Mouse (Mus musculus) ovary, adult 2 months (tissue): ENCODE results near the gene Tnfrsf1b. TPM values are rescaled to one million over a fixed set of nuclear protein-coding genes. Genes with fewer than 3 reads are reported as not detected.

ENCODE experiments used
- polyA plus RNA-seq: library from polyadenylated mRNA; depleted of rRNA; stranded (reverse); fragments of >200 nt; gene quantifications from 2 replicates; pipeline ENCODE4 v1.2.3, GENCODE M21; 2012; rRNA removed

Tnfrsf1b gene
- polyA plus RNA-seq: 33.3 and 46.8 TPM in 2 replicates

DNA sequence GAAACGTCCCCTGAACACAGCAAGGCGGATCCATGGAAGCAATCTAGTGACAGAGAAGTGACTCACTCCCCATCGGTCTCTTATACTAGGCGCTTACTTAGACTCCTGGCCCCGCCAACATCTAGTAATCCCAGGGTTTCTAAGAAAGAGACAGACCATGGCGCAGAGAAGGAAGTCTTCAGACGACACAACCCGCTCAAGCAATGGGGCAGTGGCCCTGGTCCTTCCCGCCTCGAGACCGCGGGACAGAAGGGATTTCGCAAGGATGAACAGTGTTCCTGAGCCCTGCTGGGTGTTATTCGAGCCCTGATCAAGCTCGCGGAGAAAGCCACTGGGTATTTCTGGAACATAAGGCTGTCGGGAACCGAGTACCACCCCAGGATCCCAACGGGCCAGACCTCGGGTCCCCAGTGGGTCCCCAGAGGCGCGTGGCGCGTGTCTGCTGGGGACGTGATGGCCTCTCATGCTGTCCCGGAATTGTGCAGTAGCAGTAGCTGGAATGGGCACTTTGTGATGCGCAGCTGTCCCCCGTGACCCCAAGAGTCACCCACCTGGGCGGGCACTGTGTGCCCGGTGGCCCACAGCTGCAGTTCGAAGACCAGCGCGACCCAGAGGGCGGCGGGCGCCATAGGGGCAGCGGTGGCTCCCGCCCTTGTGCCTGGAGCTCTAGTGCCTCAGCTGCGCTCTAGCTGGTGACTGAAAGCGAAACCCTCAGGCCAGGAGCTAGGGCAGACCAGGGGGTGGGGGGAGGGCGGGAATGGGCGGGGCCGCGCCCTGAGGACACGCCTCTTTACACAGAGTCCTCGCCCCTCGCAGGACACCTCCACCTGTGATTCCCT, at the start of gene Tnfrsf1b:
Gene Tnfrsf1b (minus strand): TSS at position 698 of the 839 bp plus-strand sequence.

DNA sequence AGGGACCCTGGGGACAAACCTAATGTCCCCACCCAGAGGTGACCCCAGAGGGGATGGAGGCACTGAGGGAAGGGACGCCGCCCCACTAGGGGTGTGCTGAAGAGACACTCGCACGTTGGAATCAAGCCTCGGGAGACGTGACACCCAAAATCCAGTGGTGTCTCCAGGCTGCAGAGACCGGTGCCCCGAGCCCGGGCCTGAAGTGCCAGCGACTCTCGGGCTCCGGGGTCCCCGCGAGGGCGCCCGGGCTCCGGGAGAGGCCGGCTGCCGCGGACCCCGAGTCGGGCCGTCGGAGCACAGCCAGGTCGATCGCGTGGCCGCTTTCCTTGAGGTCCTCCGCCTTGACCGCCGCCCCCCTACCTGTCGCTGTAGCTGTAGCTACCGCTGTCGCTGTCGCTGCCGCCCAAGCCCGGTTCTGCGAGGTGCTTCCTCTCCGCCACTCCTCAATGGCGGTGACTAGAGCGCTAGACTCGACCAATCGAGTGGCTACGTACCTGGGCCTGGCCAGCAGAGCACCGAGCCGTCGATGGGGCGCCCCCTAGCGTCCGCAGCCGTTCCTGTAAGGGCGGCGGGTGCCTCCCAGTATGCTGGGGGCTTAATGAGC, 52.0 kb downstream of the Tnfrsf1b start, which contains the start of gene Vps13d:
Gene Vps13d (minus strand): TSS at position 447 of the 604 bp plus-strand sequence.

Other genes starting within 250 kb of the Tnfrsf1b start
- 15.2 and 16.5 TPM in 2 replicates for gene Vps13d, start 51.9 kb downstream of the Tnfrsf1b start, polyA plus RNA-seq
- 0.31 and 0.64 TPM in 2 replicates for gene Tnfrsf8, start 68.3 kb upstream of the Tnfrsf1b start, polyA plus RNA-seq